Mouse (Mus musculus): ENCODE measurements around the gene Alpi. TPM values are rescaled to one million over a fixed set of nuclear protein-coding genes. Genes with fewer than 3 reads are reported as not detected.

Alpi gene
- polyA plus RNA-seq (2014; fragmentation: Illumina TruSeq; extraction: RNeasy Lipid Tissue Mini Kit (QIAGEN cat#74804); ENCODE audit: low read depth, low replicate concordance): 0.31 TPM

GRCm38 (mm10) chr1:87101411-87101810 is at the start of gene Alpi:
Gene Alpi (minus strand): TSS chr1:87101606.

GRCm38 (mm10) chr1:87124673-87125072 is 23.3 kb upstream of the Alpi start, which contains the start of gene Akp3:
Gene Akp3 (plus strand): TSS chr1:87124973.

GRCm38 (mm10) chr1:87089828-87090227 is 11.6 kb downstream of the Alpi start, which contains the start of gene Alppl2:
Gene Alppl2 (minus strand): TSS chr1:87089928.

Other genes with a start within 250 kb of the Alpi start
- gene Alppl2, start 11.7 kb downstream of the Alpi start, polyA plus RNA-seq (2014; fragmentation: Illumina TruSeq; extraction: RNeasy Lipid Tissue Mini Kit (QIAGEN cat#74804); ENCODE audit: low read depth, low replicate concordance): not detected
- gene Akp3, start 23.4 kb upstream of the Alpi start, polyA plus RNA-seq (2014; fragmentation: Illumina TruSeq; extraction: RNeasy Lipid Tissue Mini Kit (QIAGEN cat#74804); ENCODE audit: low read depth, low replicate concordance): not detected
- 0.21 TPM for gene Ecel1, start 54.9 kb upstream of the Alpi start, polyA plus RNA-seq (2014; fragmentation: Illumina TruSeq; extraction: RNeasy Lipid Tissue Mini Kit (QIAGEN cat#74804); ENCODE audit: low read depth, low replicate concordance)
- gene Prss56, start 81.7 kb upstream of the Alpi start, polyA plus RNA-seq (2014; fragmentation: Illumina TruSeq; extraction: RNeasy Lipid Tissue Mini Kit (QIAGEN cat#74804); ENCODE audit: low read depth, low replicate concordance): not detected
- not detected for gene Chrnd, start 89.0 kb upstream of the Alpi start, polyA plus RNA-seq (2014; fragmentation: Illumina TruSeq; extraction: RNeasy Lipid Tissue Mini Kit (QIAGEN cat#74804); ENCODE audit: low read depth, low replicate concordance)
- not detected for gene Chrng, start 103.1 kb upstream of the Alpi start, polyA plus RNA-seq (2014; fragmentation: Illumina TruSeq; extraction: RNeasy Lipid Tissue Mini Kit (QIAGEN cat#74804); ENCODE audit: low read depth, low replicate concordance)
- gene Eif4e2, start 112.3 kb upstream of the Alpi start, polyA plus RNA-seq (2014; fragmentation: Illumina TruSeq; extraction: RNeasy Lipid Tissue Mini Kit (QIAGEN cat#74804); ENCODE audit: low read depth, low replicate concordance): 43.8 TPM
- gene Efhd1, start 162.8 kb upstream of the Alpi start, polyA plus RNA-seq (2014; fragmentation: Illumina TruSeq; extraction: RNeasy Lipid Tissue Mini Kit (QIAGEN cat#74804); ENCODE audit: low read depth, low replicate concordance): 4.1 TPM
- gene Gigyf2, start 225.4 kb upstream of the Alpi start, polyA plus RNA-seq (2014; fragmentation: Illumina TruSeq; extraction: RNeasy Lipid Tissue Mini Kit (QIAGEN cat#74804); ENCODE audit: low read depth, low replicate concordance): 28.0 TPM